Mouse (Mus musculus) kidney, postnatal 25 days (tissue): ENCODE measurements around the gene Armc5.

Experiments used
- DNase-seq, 2 experiments: peaks; one replicate each; pipeline ENCODE4 v3.0.0; 2021; ENCODE audit warnings: mixed read lengths in 2 of 2

The Armc5 gene

GRCm38 (mm10) chr7:128236856-128237592 lies at the start of gene Armc5:
Gene Armc5 (plus strand): TSS chr7:128237342.
- peak; percentile 88 to 90 for DNase-seq

- DNase-seq = no peak
These were observed 35.5 kb upstream of the Armc5 start for GRCm38 (mm10) chr7:128201607-128202006.

GRCm38 (mm10) chr7:128203071-128203470 lies 34.1 kb upstream of the Armc5 start:
- DNase-seq = no peak

- no peak for DNase-seq
These were observed 33.0 kb upstream of the Armc5 start for GRCm38 (mm10) chr7:128204179-128204578.

- no peak for DNase-seq
These were observed 31.4 kb upstream of the Armc5 start for GRCm38 (mm10) chr7:128205695-128206094.

GRCm38 (mm10) chr7:128206152-128206551 lies 31.0 kb upstream of the Armc5 start, which contains the start of gene Cox6a2:
Gene Cox6a2 (minus strand): TSS chr7:128206387.
- no peak for DNase-seq

- peak; percentile 54 to 68 for DNase-seq
These were observed 29.0 kb upstream of the Armc5 start for GRCm38 (mm10) chr7:128208187-128208586.

- DNase-seq = peak; percentile 53 to 75
These were observed 27.3 kb upstream of the Armc5 start for GRCm38 (mm10) chr7:128209826-128210225.

GRCm38 (mm10) chr7:128219952-128220351 lies 17.2 kb upstream of the Armc5 start:
- DNase-seq = no peak

- no peak for DNase-seq
These were observed 16.2 kb upstream of the Armc5 start for GRCm38 (mm10) chr7:128220936-128221335.

- DNase-seq = no peak
These were observed 5.4 kb upstream of the Armc5 start for GRCm38 (mm10) chr7:128231741-128232140.

GRCm38 (mm10) chr7:128234796-128235195 lies 2.3 kb upstream of the Armc5 start:
- no peak for DNase-seq

GRCm38 (mm10) chr7:128235481-128235880 lies 1.7 kb upstream of the Armc5 start:
- peak; percentile 60 to 63 for DNase-seq

GRCm38 (mm10) chr7:128236426-128236825 lies 716 bp upstream of the Armc5 start:
- DNase-seq = no peak

- no peak for DNase-seq
These were observed 418 bp downstream of the Armc5 start for GRCm38 (mm10) chr7:128237593-128237926.

- DNase-seq = peak; percentile 100
These were observed 1.0 kb downstream of the Armc5 start, which contains the start of gene 9130023H24Rik for GRCm38 (mm10) chr7:128237927-128238778. Gene 9130023H24Rik (minus strand): TSS chr7:128238031.

GRCm38 (mm10) chr7:128238991-128239390 lies 1.8 kb downstream of the Armc5 start:
- peak; percentile 52 to 53 for DNase-seq

- DNase-seq = peak in 1 of 2 experiments; percentile 39
These were observed 3.1 kb downstream of the Armc5 start for GRCm38 (mm10) chr7:128240131-128240784.

- peak in 1 of 2 experiments; percentile 37 for DNase-seq
These were observed 5.2 kb downstream of the Armc5 start for GRCm38 (mm10) chr7:128242331-128242730.

GRCm38 (mm10) chr7:128243921-128244320 lies 6.8 kb downstream of the Armc5 start:
- peak in 1 of 2 experiments; percentile 46 for DNase-seq

GRCm38 (mm10) chr7:128244410-128245025 lies 7.4 kb downstream of the Armc5 start:
- DNase-seq = peak in 1 of 2 experiments; percentile 37

- DNase-seq = no peak
These were observed 8.4 kb downstream of the Armc5 start for GRCm38 (mm10) chr7:128245547-128245946.
